Mouse (Mus musculus): ENCODE data around the gene Hspb1. TPM values are rescaled to one million over a fixed set of nuclear protein-coding genes. Genes with fewer than 3 reads are reported as not detected.

Gene Hspb1
- polyA plus RNA-seq, 1 experiment from 2014 or later: 27.3 TPM

DNA sequence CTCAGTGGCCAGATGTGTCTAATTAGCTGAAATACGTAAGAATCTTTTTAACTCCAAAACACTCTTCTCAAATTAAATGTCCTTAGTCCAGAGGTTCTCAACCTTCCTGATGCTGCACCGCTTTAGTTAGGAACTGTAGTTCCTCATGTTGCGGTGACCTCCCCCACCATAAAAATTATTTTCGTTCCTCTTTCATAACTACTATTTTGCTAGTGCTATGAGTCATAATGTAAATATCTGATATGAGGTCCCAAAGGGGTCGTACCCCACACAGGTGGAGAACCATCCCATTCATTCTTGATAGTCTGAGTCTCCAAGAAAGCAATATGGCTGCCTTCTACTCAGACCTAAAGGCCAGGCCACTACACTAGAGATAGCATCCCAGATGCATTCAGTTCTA lies 17.2 kb upstream of the Hspb1 start:
- Histone ChIP-seq H3K9me3 (replicated peaks; ENCODE audit: control insufficient read depth, low read length) (no peaks in the 10 kb centered on the region), H3K4me2 (ENCODE audit: low read depth, low read length) (no peak overlapping the region), H3K27ac (replicated peaks; ENCODE audit: low read depth, low read length) (no peak overlapping the region), H3K27me3 (ENCODE audit: control insufficient read depth, insufficient read depth, low read length) (peaks cover 38% of the 10 kb centered on the region), H3K4me3 (ENCODE audit: low read depth, low read length) (no peak overlapping the region), H3K36me3 (replicated peaks; ENCODE audit: control insufficient read depth, insufficient read depth, low read depth, low read length) (no peaks in the 10 kb centered on the region), H3K9ac (replicated peaks; ENCODE audit: low read length) (no peak overlapping the region), H3K4me1 (ENCODE audit: control insufficient read depth, insufficient read depth, low read length) (0 out of 2 replicates have a peak, but pooled peaks cover 4% of the 10 kb centered on the region)
- WGBS: 81% methylated on average over 5 of the region's 5 CpGs
- DNase-seq (ENCODE audit: low spot score): no peak
- no peak for ATAC-seq (replicated peaks; ENCODE audit: insufficient number of reproducible peaks, low FRiP score, low TSS enrichment, low read depth)

DNA sequence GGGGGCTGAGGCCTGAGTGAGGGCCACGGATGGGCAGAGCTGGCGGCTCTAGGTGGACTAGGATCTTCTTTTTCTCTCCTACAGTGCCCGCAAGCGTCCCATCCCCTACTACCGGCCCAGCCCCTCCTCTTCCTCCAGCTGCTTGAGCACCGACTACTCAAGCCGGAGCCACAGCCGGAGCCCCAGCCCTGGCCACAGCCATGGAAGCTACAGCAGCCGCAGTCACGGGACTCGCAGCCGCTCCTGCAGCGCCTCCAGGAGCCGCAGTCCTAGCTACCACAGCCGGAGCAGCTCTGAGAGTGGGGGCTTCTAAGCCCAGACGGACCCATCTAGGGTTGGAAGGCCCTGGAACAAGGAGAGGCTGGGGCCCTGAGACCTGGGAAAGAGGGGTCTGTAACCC lies 14.7 kb upstream of the Hspb1 start:
- H3K9ac ChIP-seq (replicated peaks; ENCODE audit: low read length): peak overlapping the region; percentile 19; the same call in 1 of the 2 replicates
- 10% methylated on average over 16 of the region's 16 CpGs for WGBS
- H3K4me2 ChIP-seq (ENCODE audit: low read depth, low read length): no peak overlapping the region
- no peaks in the 10 kb centered on the region for H3K36me3 ChIP-seq (replicated peaks; ENCODE audit: control insufficient read depth, insufficient read depth, low read depth, low read length)
- no peak overlapping the region for H3K27ac ChIP-seq (replicated peaks; ENCODE audit: low read depth, low read length)
- DNase-seq (ENCODE audit: low spot score): peak; percentile 31
- peaks cover 26% of the 10 kb centered on the region for H3K27me3 ChIP-seq (ENCODE audit: control insufficient read depth, insufficient read depth, low read length)
- no peak overlapping the region for H3K4me3 ChIP-seq (ENCODE audit: low read depth, low read length)
- H3K4me1 ChIP-seq (ENCODE audit: control insufficient read depth, insufficient read depth, low read length): 0 out of 2 replicates have a peak, but pooled peaks cover 3% of the 10 kb centered on the region
- no peaks in the 10 kb centered on the region for H3K9me3 ChIP-seq (replicated peaks; ENCODE audit: control insufficient read depth, low read length)
- ATAC-seq (replicated peaks; ENCODE audit: insufficient number of reproducible peaks, low FRiP score, low TSS enrichment, low read depth): no peak

DNA sequence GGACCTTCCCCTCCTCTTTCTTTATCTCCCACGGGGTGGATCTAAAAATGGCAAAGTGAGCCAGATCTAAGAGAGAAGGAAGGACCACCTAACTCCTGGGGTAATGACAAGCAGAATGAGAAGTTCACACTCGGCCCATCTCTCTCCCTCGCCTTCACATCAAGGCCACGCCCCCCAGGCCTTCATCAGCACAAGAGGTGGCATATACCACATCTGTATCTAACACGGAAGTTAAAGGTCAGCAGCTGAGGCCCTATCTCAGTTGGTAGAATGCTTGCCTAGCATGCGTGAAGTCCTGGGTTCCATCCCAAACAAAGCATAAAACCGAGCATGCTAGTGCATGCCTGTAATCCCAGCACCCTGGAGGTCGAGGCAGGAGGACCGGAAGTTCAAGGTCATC lies 14.0 kb upstream of the Hspb1 start:
- no peak for DNase-seq (ENCODE audit: low spot score)
- H3K4me3 ChIP-seq (ENCODE audit: low read depth, low read length): no peak overlapping the region
- H3K9me3 ChIP-seq (replicated peaks; ENCODE audit: control insufficient read depth, low read length): no peaks in the 10 kb centered on the region
- H3K9ac ChIP-seq (replicated peaks; ENCODE audit: low read length): no peak overlapping the region
- H3K27me3 ChIP-seq (ENCODE audit: control insufficient read depth, insufficient read depth, low read length): peaks cover 19% of the 10 kb centered on the region
- H3K36me3 ChIP-seq (replicated peaks; ENCODE audit: control insufficient read depth, insufficient read depth, low read depth, low read length): no peaks in the 10 kb centered on the region
- no peak overlapping the region for H3K4me2 ChIP-seq (ENCODE audit: low read depth, low read length)
- H3K4me1 ChIP-seq (ENCODE audit: control insufficient read depth, insufficient read depth, low read length): no peaks in the 10 kb centered on the region
- no peak for ATAC-seq (replicated peaks; ENCODE audit: insufficient number of reproducible peaks, low FRiP score, low TSS enrichment, low read depth)
- H3K27ac ChIP-seq (replicated peaks; ENCODE audit: low read depth, low read length): no peak overlapping the region
- WGBS: 56% methylated on average over 9 of the region's 9 CpGs

DNA sequence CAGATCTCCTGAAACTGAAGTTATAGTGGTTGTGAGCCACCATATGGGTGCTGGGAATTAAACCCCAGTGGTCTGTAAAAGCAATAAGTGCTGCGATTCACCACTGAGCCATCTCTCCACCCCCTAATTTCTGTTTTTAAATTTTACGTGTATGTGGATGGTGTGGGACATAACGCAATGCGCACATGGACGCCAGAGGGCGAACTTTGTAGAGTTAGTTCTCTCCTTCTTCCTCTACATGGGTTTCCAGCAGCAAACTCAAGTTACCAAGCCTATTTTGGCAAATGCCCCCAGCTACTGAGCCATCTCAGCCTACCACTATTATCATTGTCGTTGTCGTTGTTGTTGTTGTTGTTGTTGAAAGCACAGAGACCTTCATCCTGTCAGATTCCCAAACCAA lies 10.5 kb upstream of the Hspb1 start:
- Histone ChIP-seq H3K4me2 (ENCODE audit: low read depth, low read length) (no peak overlapping the region; the same call in 1 of the 2 replicates), H3K9me3 (replicated peaks; ENCODE audit: control insufficient read depth, low read length) (no peaks in the 10 kb centered on the region), H3K4me3 (ENCODE audit: low read depth, low read length) (no peak overlapping the region), H3K9ac (replicated peaks; ENCODE audit: low read length) (no peak overlapping the region), H3K4me1 (ENCODE audit: control insufficient read depth, insufficient read depth, low read length) (no peaks in the 10 kb centered on the region), H3K36me3 (replicated peaks; ENCODE audit: control insufficient read depth, insufficient read depth, low read depth, low read length) (no peaks in the 10 kb centered on the region), H3K27ac (replicated peaks; ENCODE audit: low read depth, low read length) (no peak overlapping the region), H3K27me3 (ENCODE audit: control insufficient read depth, insufficient read depth, low read length) (no peaks in the 10 kb centered on the region)
- 17% methylated on average over 8 of the region's 8 CpGs for WGBS
- ATAC-seq (replicated peaks; ENCODE audit: insufficient number of reproducible peaks, low FRiP score, low TSS enrichment, low read depth) (no peak), DNase-seq (ENCODE audit: low spot score) (peak; percentile 85)

DNA sequence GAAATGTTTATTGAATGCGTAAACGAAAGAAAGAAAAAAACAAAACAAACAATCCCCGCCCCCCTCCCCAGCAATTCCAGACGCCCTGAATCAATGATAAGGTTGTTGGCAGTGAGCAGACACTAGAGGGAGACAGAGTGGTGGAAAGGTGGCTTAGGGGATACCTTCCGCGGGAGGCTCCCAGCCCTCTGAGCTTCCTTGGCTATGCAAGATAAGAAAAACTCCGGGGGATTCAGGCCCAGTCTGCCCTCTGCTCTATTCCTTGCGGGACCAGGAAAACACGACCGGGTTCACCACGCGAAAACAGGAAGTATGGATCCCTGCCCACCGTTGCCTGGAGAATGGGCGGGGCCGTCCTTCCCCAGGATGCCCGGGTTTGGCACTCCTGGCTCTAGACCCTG lies 9.9 kb upstream of the Hspb1 start:
- no peaks in the 10 kb centered on the region for H3K4me1 ChIP-seq (ENCODE audit: control insufficient read depth, insufficient read depth, low read length)
- H3K27me3 ChIP-seq (ENCODE audit: control insufficient read depth, insufficient read depth, low read length): no peaks in the 10 kb centered on the region
- no peaks in the 10 kb centered on the region for H3K36me3 ChIP-seq (replicated peaks; ENCODE audit: control insufficient read depth, insufficient read depth, low read depth, low read length)
- 2% methylated on average over 16 of the region's 16 CpGs for WGBS
- peak overlapping the region; percentile 28 for H3K4me3 ChIP-seq (ENCODE audit: low read depth, low read length)
- ATAC-seq (replicated peaks; ENCODE audit: insufficient number of reproducible peaks, low FRiP score, low TSS enrichment, low read depth) (no peak), DNase-seq (ENCODE audit: low spot score) (peak; percentile 86)
- no peak overlapping the region for H3K27ac ChIP-seq (replicated peaks; ENCODE audit: low read depth, low read length)
- H3K9ac ChIP-seq (replicated peaks; ENCODE audit: low read length): peak overlapping the region; percentile 56
- peak overlapping the region; percentile 48 for H3K4me2 ChIP-seq (ENCODE audit: low read depth, low read length)
- H3K9me3 ChIP-seq (replicated peaks; ENCODE audit: control insufficient read depth, low read length): no peaks in the 10 kb centered on the region

DNA sequence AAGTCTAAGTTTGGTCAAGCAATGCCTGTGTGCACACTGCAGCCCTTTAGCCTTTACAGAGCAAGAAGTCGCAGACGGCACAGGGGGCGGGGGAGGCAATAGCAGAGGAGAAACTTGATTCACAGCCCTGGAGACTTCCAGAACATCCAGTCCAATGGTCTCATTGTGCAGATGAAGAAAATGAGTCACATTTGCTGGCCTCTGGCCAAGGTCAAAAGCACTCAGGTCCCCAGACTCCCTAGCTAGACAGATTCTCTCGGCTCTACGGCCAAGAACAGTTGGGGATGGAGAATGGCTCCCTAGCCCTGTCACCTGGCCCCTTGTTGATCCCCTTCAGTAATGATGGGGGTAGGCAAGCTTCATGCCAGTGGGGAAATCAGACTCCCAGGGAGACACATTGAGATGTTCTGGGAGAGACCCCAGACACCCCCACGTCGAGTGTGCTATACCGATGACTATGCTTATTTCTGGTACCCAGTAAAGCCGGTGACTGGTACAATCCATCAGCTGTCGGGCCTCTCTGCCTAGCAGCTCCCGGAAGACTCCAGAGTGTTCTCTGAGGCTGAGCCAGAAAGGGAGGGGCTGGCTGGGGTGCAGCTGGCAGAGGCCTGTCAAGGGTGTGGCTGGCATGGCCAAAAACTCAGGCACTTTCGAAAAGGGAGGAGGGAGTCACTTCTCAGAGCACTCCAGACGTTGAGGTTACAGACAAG lies 8.1 kb upstream of the Hspb1 start:
- Histone ChIP-seq H3K4me3 (ENCODE audit: low read depth, low read length) (no peak overlapping the region), H3K9me3 (replicated peaks; ENCODE audit: control insufficient read depth, low read length) (no peaks in the 10 kb centered on the region), H3K27me3 (ENCODE audit: control insufficient read depth, insufficient read depth, low read length) (no peaks in the 10 kb centered on the region), H3K27ac (replicated peaks; ENCODE audit: low read depth, low read length) (no peak overlapping the region), H3K4me1 (ENCODE audit: control insufficient read depth, insufficient read depth, low read length) (no peaks in the 10 kb centered on the region), H3K4me2 (ENCODE audit: low read depth, low read length) (no peak overlapping the region), H3K9ac (replicated peaks; ENCODE audit: low read length) (no peak overlapping the region), H3K36me3 (replicated peaks; ENCODE audit: control insufficient read depth, insufficient read depth, low read depth, low read length) (no peaks in the 10 kb centered on the region)
- no peak for DNase-seq (ENCODE audit: low spot score)
- 69% methylated on average over 13 of the region's 13 CpGs for WGBS
- ATAC-seq (replicated peaks; ENCODE audit: insufficient number of reproducible peaks, low FRiP score, low TSS enrichment, low read depth): no peak

DNA sequence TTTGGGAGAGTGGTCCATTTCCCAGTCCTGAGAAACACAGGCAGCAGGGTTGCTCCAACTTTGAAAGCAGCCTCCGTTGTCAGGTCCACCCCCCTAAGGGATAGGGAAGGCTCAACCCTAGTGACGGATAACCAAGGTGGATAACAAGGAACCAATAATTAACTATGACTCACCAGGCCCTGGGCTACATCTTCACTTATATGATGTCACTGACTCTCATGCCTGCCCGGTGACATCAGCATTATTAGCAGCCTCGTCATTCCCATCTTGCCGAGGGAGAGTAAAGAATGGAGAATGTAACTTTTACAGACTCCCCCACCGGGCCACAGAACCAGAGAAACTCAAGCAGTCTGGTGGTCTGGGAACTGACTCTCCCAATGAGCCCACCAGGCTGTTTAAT lies 3.1 kb upstream of the Hspb1 start:
- no peaks in the 10 kb centered on the region; the same call in 1 of the 2 replicates for H3K4me1 ChIP-seq (ENCODE audit: control insufficient read depth, insufficient read depth, low read length)
- H3K27me3 ChIP-seq (ENCODE audit: control insufficient read depth, insufficient read depth, low read length): peaks cover 8% of the 10 kb centered on the region
- ATAC-seq (replicated peaks; ENCODE audit: insufficient number of reproducible peaks, low FRiP score, low TSS enrichment, low read depth) (no peak), DNase-seq (ENCODE audit: low spot score) (no peak)
- H3K27ac ChIP-seq (replicated peaks; ENCODE audit: low read depth, low read length): no peak overlapping the region
- no peak overlapping the region for H3K4me3 ChIP-seq (ENCODE audit: low read depth, low read length)
- H3K9ac ChIP-seq (replicated peaks; ENCODE audit: low read length): no peak overlapping the region
- H3K4me2 ChIP-seq (ENCODE audit: low read depth, low read length): no peak overlapping the region
- 71% methylated on average over 6 of the region's 6 CpGs for WGBS
- no peaks in the 10 kb centered on the region for H3K9me3 ChIP-seq (replicated peaks; ENCODE audit: control insufficient read depth, low read length)
- H3K36me3 ChIP-seq (replicated peaks; ENCODE audit: control insufficient read depth, insufficient read depth, low read depth, low read length): no peaks in the 10 kb centered on the region

DNA sequence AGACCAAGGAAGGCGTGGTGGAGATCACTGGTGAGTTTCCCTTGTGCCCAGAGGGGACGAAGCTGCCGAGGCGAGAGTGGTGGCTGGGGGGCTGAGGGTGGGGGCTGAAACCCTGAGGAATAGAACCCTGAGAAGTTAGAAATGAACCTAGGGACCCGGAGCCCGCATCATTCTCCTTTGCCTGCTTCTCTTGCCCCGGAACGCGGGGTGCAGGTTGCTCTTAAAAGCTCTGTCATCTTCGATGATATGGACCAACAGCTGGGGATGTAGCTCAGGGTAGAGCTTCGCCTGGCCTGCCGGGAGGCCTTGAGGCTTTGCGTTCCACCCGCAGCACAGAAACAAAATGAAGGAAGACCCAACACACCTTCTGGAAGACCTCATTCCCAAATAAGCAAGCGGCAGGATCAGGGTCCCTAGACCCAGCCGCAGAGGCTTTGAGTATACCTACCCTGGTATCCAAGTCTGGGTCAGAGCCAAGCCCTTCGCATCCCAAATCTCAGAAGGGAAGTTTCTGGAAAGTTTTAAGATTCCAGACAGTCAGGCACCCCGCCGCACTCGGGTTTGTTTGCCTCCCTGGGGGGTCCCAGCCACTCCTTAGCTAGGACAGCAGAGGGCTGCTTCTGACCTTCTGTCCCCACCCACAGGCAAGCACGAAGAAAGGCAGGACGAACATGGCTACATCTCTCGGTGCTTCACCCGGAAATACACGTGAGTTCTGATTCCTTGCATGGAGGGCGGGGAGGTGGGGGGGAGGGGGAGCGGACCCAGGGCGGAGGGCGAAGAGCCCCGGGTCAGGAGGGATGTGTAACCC lies 891 bp downstream of the Hspb1 start:
- H3K27me3 ChIP-seq (ENCODE audit: control insufficient read depth, insufficient read depth, low read length): peaks cover 13% of the 10 kb centered on the region
- H3K4me2 ChIP-seq (ENCODE audit: low read depth, low read length): peak overlapping the region; percentile 25
- WGBS: 3% methylated on average over 29 of the region's 30 CpGs
- H3K27ac ChIP-seq (replicated peaks; ENCODE audit: low read depth, low read length): no peak overlapping the region
- ATAC-seq (replicated peaks; ENCODE audit: insufficient number of reproducible peaks, low FRiP score, low TSS enrichment, low read depth) (0 out of 2 replicates have a peak, but pooled peaks have one; percentile 24), DNase-seq (ENCODE audit: low spot score) (peak; percentile 9)
- H3K36me3 ChIP-seq (replicated peaks; ENCODE audit: control insufficient read depth, insufficient read depth, low read depth, low read length): no peaks in the 10 kb centered on the region
- H3K4me3 ChIP-seq (ENCODE audit: low read depth, low read length): peak overlapping the region; percentile 23
- H3K4me1 ChIP-seq (ENCODE audit: control insufficient read depth, insufficient read depth, low read length): no peaks in the 10 kb centered on the region; the same call in 1 of the 2 replicates
- H3K9ac ChIP-seq (replicated peaks; ENCODE audit: low read length): 0 out of 2 replicates have a peak overlapping the region, but pooled peaks have one; percentile 22
- H3K9me3 ChIP-seq (replicated peaks; ENCODE audit: control insufficient read depth, low read length): no peaks in the 10 kb centered on the region

All from embryonic facial prominence, embryonic 11.5 days (tissue).